ENCODE assay signal across 28 mouse cellular contexts in the genomic region with DNA sequence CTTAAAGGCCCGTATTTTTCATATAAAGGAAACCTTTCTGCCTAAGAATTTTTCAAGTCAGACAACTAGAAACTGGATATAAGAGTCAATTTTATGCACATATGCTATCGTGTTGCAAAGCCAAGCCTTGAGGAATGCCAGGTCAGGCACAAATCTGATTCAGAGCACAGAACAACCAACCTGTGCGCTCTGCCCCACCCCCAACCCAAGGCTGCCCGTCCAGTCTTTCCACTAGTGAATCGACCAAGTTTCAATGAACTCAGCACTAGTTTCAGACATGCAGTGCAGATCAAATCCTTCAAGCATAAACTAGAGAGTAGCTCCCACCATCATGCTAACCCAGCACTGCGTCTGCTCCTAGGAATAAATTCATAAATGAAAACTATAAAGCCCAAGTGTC. TPM values are rescaled to one million over a fixed set of nuclear protein-coding genes. Genes with fewer than 3 reads are reported as not detected.
DNase-seq lines count a peak whose midpoint lies in the region; ATAC-seq and TF ChIP-seq lines count a peak whose summit lies in the region.
"Had no signal": no experiment of that assay in that cellular context is flagged by ENCODE, and none has a peak within 500 bp of the region (broad histone marks: within the 10 kb centered on the region; RNA-seq: fewer than 3 reads in every experiment).

No protein-coding gene starts in this region.

- no peak overlapping the region for H3K4me3 ChIP-seq in limb, embryonic 15.5 days
- no peak overlapping the region for H3K4me3 ChIP-seq in limb, embryonic 10.5 days
- no peak overlapping the region for H3K4me3 ChIP-seq in thymus, adult 2 months (ENCODE audit: control insufficient read depth, insufficient read depth, low read length)
- H3K4me3 ChIP-seq: gastrocnemius, adult 2 months; heart, adult 2 months; heart, embryonic 12.5 days; hindbrain, embryonic 13.5 days; liver, embryonic 15.5 days; lung, embryonic 15.5 days; midbrain, embryonic 13.5 days had no signal

- TF ChIP-seq CTCF in thymus, adult 2 months (IDR thresholded peaks at IDR 0.05; ENCODE audit: borderline replicate concordance, control insufficient read depth, extremely low read depth, insufficient read depth, low read length, poor library complexity) = no peak

- no peak for DNase-seq in limb, embryonic 10.5 days (ENCODE audit: low spot score)
- peak; percentile 76 to 82 for DNase-seq in urinary bladder, postnatal 36 days (ENCODE audit: low spot score in 2 of 2)
- no peak for DNase-seq in urinary bladder, postnatal 10 days (ENCODE audit: low spot score)
- DNase-seq in kidney, postnatal 25 days = peak; percentile 50 to 63
- DNase-seq in gastrocnemius, postnatal 25 days = no peak
- no peak for DNase-seq in thymus, adult 2 months
- DNase-seq: adrenal gland, adult 2 months; adrenal gland, postnatal 36 days; B cell, adult 2 months; cerebellum, adult 18-20 months; gastrocnemius, adult 2 months; heart, adult 2 months; heart, postnatal 4 days; layer of hippocampus, postnatal 36 days; left cerebral cortex, postnatal 4 days; liver; thymus, adult 18-20 months; thymus, postnatal 36 days had no signal

- no peak overlapping the region for H3K9ac ChIP-seq in limb, embryonic 15.5 days
- H3K9ac ChIP-seq: heart, embryonic 12.5 days; hindbrain, embryonic 13.5 days; liver, embryonic 15.5 days; lung, embryonic 15.5 days; midbrain, embryonic 13.5 days had no signal

- ATAC-seq in limb, embryonic 15.5 days (ENCODE audit: insufficient number of reproducible peaks, low FRiP score, low TSS enrichment, low read depth) = no peak
- ATAC-seq: activated CD4-positive, CD25-positive, alpha-beta regulatory T cell, adult 4 months; forebrain, embryonic 14.5 days; intestine, embryonic 16.5 days; midbrain, embryonic 13.5 days had no signal

- WGBS in limb, embryonic 15.5 days = 78% methylated on average over 6 of the region's 6 CpGs
- WGBS in limb, embryonic 10.5 days = 91% methylated on average over 6 of the region's 6 CpGs
- WGBS in thymus, adult 2 months = 96% methylated on average over 6 of the region's 6 CpGs

- peaks cover 16% of the 10 kb centered on the region for H3K4me1 ChIP-seq in limb, embryonic 15.5 days
- peaks cover 14% of the 10 kb centered on the region for H3K4me1 ChIP-seq in limb, embryonic 10.5 days
- H3K4me1 ChIP-seq in thymus, adult 2 months (replicated peaks; ENCODE audit: control insufficient read depth, insufficient read depth, low read length) = peaks cover 18% of the 10 kb centered on the region

- H3K27ac ChIP-seq in limb, embryonic 15.5 days = 0 out of 2 replicates have a peak overlapping the region, but pooled peaks have one; percentile 18
- no peak overlapping the region for H3K27ac ChIP-seq in limb, embryonic 10.5 days
- H3K27ac ChIP-seq in thymus, adult 2 months (ENCODE audit: control insufficient read depth, insufficient read depth, low read length) = no peak overlapping the region
- H3K27ac ChIP-seq: gastrocnemius, adult 2 months; heart, adult 2 months; hindbrain, embryonic 13.5 days; liver, embryonic 15.5 days; lung, embryonic 15.5 days; macrophage; midbrain, embryonic 13.5 days had no signal

- H3K27me3 ChIP-seq in limb, embryonic 15.5 days = no peaks in the 10 kb centered on the region
- no peaks in the 10 kb centered on the region for H3K27me3 ChIP-seq in limb, embryonic 10.5 days (ENCODE audit: low read depth, poor library complexity, severe bottlenecking)
- no peaks in the 10 kb centered on the region for H3K27me3 ChIP-seq in thymus, adult 2 months (ENCODE audit: control insufficient read depth, insufficient read depth, low read length)
- H3K27me3 ChIP-seq: heart, embryonic 12.5 days; hindbrain, embryonic 13.5 days; liver, embryonic 15.5 days; lung, embryonic 15.5 days; midbrain, embryonic 13.5 days had no signal

- H3K9me3 ChIP-seq in limb, embryonic 15.5 days = no peaks in the 10 kb centered on the region
- H3K9me3 ChIP-seq in limb, embryonic 10.5 days (replicated peaks) = no peaks in the 10 kb centered on the region
- H3K9me3 ChIP-seq: heart, embryonic 12.5 days; hindbrain, embryonic 13.5 days; liver, embryonic 15.5 days; lung, embryonic 15.5 days; midbrain, embryonic 13.5 days had no signal

- H3K4me2 ChIP-seq in limb, embryonic 15.5 days = no peak overlapping the region
- H3K4me2 ChIP-seq: heart, embryonic 12.5 days; hindbrain, embryonic 13.5 days; liver, embryonic 15.5 days; lung, embryonic 15.5 days; midbrain, embryonic 13.5 days had no signal

- TF ChIP-seq POLR2A in thymus, adult 2 months (IDR thresholded peaks at IDR 0.05; ENCODE audit: control insufficient read depth, extremely low read depth, insufficient read depth, low read length, poor library complexity) = no peak

- H3K36me3 ChIP-seq in limb, embryonic 15.5 days = peaks cover 64% of the 10 kb centered on the region
- peaks cover 95% of the 10 kb centered on the region for H3K36me3 ChIP-seq in limb, embryonic 10.5 days
- peaks cover 50% of the 10 kb centered on the region for H3K36me3 ChIP-seq in thymus, adult 2 months (ENCODE audit: control insufficient read depth, insufficient read depth, low read length)

RNA-seq across cellular contexts. Expression of gene Rer1, which starts 6.5 kb away (rescaled TPM):
- 170 and 176 TPM in 2 replicates for polyA plus RNA-seq in limb, embryonic 15.5 days (2015; fragmentation: Nextera tagmentation; extraction: Ambion mirVana)
- 133 and 142 TPM in 2 replicates for polyA plus RNA-seq in limb, embryonic 10.5 days (2016; fragmentation: Nextera tagmentation; extraction: Ambion mirVana)
- 10 to 100 TPM; 44.8 to 51.3 TPM for total RNA-seq in gastrocnemius, postnatal 25 days (2021)
- polyA plus RNA-seq in thymus, adult 2 months (2012; rRNA removed) = 107 and 111 TPM in 2 replicates

RNA-seq across cellular contexts. Expression of gene Morn1, which starts 6.7 kb away (rescaled TPM):
- polyA plus RNA-seq in limb, embryonic 15.5 days (2015; fragmentation: Nextera tagmentation; extraction: Ambion mirVana) = 5.0 and 6.2 TPM in 2 replicates
- polyA plus RNA-seq in limb, embryonic 10.5 days (2016; fragmentation: Nextera tagmentation; extraction: Ambion mirVana) = 3.5 and 6.5 TPM in 2 replicates
- total RNA-seq in gastrocnemius, postnatal 25 days (2021) = 1 to 10 TPM; 2.2 to 2.4 TPM
- 3.8 and 5.0 TPM in 2 replicates for polyA plus RNA-seq in thymus, adult 2 months (2012; rRNA removed)

RNA-seq across cellular contexts. Expression of gene Pex10, which starts 12.8 kb away (rescaled TPM):
- 21.3 and 22.8 TPM in 2 replicates for polyA plus RNA-seq in limb, embryonic 15.5 days (2015; fragmentation: Nextera tagmentation; extraction: Ambion mirVana)
- 23.8 and 26.0 TPM in 2 replicates for polyA plus RNA-seq in limb, embryonic 10.5 days (2016; fragmentation: Nextera tagmentation; extraction: Ambion mirVana)
- 10 to 100 TPM; 11.3 to 14.6 TPM for total RNA-seq in gastrocnemius, postnatal 25 days (2021)
- polyA plus RNA-seq in thymus, adult 2 months (2012; rRNA removed) = 32.8 and 38.0 TPM in 2 replicates

RNA-seq across cellular contexts. Expression of gene Plch2, which starts 23.1 kb away (rescaled TPM):
- 11.6 and 13.7 TPM in 2 replicates for polyA plus RNA-seq in limb, embryonic 15.5 days (2015; fragmentation: Nextera tagmentation; extraction: Ambion mirVana)
- 1.5 and 1.8 TPM in 2 replicates for polyA plus RNA-seq in limb, embryonic 10.5 days (2016; fragmentation: Nextera tagmentation; extraction: Ambion mirVana)
- under 1 TPM; 0.05 to 0.21 TPM for total RNA-seq in gastrocnemius, postnatal 25 days (2021)
- polyA plus RNA-seq in thymus, adult 2 months (2012; rRNA removed) = 7.6 and 10.0 TPM in 2 replicates
- total RNA-seq: heart, adult 2 months; heart, postnatal 4 days had no signal
- polyA plus RNA-seq: activated CD4-positive, CD25-positive, alpha-beta regulatory T cell, adult 4 months; liver, embryonic 15.5 days; macrophage had no signal

Comparison
In these comparisons a context has a peak if more than half of its experiments do, and no peak if none do; other contexts are left out.
1. DNase-seq: peak in urinary bladder, postnatal 36 days (2 of 2) and kidney, postnatal 25 days (2 of 2); none in limb, embryonic 10.5 days (single experiment), urinary bladder, postnatal 10 days (single experiment), gastrocnemius, postnatal 25 days (single experiment) and thymus, adult 2 months (single experiment).